Mouse (Mus musculus) embryo, embryonic 10.5 days (tissue): Measurements from ENCODE around the gene Brd3.
"Not testable (repeated sequence)": the region's sequence is repeated elsewhere in the genome, so short reads cannot be mapped to it uniquely, and the experiment has no call there.

ENCODE experiments used
- DNase-seq: peaks from one replicate; pipeline ENCODE4 v3.0.0-alpha.2; 2015; ENCODE audit warnings: low spot score

Brd3 gene

DNA sequence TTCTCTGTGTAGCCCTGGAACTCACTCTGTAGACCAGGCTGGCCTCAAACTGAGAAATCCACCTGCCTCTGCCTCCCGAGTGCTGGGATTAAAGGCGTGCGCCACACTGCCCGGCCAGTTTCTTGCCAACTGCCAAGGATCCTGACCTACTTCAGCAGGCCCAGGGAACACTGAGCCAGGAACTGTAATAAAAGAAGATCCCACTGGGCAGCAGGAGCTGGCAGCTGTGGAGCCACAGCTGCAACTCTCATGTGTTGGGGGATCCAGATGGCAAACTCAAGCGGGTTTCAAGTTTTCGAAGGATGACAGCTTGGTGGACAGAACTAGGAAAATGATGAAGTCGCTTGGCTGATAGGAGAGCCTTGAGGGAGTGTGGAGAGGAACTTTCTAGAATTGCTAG, 3.2 kb upstream of the Brd3 start:
- no peak for DNase-seq

DNA sequence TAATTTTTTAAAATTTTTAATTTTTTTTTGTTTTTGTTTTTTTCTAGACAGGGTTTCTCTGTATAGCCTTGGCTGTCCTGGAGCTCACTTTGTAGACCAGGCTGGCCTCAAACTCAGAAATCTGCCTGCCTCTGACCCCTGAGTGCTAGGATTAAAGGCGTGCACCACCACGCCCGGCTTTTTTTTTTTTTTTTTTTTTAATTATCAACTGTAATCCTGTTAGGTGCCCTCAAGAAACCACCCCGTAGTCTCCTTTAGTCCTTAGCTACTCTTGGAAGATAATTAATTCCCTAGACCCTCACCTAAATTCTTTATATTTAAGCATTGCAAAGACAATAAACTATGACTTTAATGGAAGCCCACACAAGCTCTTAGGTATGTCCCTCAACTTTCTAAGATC, 804 bp downstream of the Brd3 start:
- DNase-seq: not testable (repeated sequence)

DNA sequence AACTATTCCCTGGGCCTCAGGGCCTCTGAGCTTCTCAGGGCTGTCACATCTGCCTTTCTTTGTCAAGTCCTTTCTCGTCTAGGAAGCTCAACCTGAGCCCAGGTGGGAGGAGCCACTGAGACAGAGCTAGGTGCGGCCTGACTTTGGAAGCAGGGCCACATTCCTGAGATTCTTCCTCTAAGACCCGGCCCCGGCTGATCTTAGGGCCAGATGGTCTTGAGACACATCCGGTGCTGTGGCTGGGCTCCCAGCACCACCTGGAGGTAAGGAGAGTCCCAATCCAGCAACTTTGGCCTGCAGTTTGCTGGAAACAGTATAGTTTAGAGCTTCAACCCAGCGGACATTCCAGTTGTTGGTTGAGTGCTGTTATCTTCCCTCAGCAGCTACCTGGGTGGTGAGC, 1.9 kb downstream of the Brd3 start:
- DNase-seq: peak; percentile 83

DNA sequence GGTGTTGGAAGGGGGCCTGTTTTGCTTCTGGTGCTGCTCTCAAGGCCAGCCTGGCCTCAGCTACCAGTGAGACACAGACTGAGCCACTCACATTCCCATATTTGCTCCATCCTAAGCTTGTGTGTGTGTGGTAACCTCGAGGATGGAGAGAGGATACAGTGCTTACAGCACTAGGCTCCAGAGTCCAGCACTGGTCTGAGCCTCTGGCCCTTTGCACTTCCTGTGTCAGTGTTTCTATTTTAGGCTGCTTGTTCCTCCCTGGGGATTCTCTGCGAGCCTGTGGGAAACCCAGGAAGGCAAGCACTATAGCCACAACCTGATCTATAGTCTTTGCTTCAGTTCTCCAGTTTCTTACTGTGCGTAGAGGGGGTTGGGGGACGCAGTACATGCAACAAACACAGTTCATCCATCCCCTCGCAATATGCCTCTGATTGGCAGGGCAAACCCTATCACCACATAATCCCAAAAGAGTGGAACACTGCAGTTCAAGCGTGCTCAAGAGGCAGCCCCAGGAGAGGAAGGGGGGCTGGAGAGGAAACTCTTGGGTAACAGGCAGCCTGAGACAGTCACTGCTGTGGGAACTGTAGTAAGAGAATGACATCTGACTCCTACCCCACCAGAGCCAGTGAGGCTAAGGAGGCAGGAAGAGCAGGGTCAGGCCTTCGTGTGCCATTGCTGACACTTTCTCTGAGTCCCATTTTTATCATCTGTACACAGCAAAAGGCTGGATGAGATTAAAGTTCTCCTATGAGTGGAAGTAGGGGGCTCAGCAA, 3.2 kb downstream of the Brd3 start:
- no peak for DNase-seq

DNA sequence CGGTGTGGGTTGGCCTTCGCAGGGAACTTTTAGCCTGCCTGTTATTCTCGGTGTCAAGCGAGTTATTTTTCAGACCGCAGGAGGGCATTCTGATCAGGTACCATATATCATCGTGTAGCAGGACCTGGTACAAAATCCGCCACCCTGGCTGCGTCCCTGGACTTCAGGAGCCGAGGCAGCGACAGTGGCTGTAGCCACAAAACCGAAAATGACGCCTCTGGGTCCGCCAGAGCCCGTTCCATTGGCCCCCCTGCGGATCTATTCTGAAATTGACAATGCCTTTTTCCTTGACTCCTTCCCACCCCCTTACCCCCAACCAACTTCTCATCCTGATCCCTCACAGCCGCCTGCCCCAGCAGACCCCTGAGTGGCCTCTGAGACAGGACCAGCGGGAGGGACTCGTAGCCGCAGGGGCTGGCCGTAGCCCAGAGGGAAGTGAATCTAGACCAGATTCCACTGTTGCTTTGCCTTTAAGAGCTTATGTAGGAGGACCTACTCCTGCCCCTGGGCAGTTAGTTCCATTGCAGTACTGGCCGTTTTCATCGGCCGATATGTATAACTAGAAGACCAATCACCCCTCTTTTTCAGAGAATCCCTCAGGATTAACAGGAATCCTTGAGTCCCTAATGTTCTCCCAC, 11.0 kb downstream of the Brd3 start:
- DNase-seq: peak; percentile 79

DNA sequence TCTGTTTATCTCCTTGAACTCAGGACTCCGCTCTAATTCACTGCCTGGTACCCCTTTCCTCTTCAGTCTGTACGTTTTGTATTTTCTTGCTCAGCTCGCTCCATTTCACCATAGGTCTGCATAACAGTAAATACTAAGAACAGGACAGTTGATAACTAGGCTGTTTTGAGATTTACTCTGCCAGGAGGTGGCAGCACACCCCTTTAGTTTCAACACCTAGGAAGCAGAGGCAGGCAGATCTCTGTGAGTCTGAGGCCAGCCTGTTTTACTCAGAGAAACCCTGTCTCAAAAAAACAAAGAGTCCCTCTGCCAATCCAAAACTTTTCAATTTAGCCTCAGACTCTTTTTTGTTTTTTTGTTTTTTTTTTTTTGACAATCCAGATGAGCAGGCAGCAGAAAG, 13.5 kb downstream of the Brd3 start:
- DNase-seq: no peak

DNA sequence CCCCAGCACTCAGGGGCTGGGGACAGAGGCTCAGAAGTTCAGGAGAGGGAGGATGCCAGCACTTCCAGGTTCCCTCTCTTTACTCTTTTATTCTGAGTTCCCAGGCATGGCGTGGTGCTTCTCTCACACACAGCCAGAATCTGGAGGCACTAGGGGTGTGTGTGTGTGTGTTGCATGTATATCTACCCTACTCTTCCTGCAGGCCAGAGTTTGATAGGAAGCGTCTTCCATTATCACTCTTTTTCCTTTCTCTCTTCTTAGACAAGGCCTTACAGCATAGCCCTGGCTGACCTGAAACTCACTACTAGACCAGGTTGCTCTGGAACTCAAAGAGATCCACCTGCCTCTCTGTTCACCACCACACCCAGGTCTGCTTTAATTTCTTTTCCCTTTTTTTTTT, 16.5 kb downstream of the Brd3 start:
- no peak for DNase-seq

DNA sequence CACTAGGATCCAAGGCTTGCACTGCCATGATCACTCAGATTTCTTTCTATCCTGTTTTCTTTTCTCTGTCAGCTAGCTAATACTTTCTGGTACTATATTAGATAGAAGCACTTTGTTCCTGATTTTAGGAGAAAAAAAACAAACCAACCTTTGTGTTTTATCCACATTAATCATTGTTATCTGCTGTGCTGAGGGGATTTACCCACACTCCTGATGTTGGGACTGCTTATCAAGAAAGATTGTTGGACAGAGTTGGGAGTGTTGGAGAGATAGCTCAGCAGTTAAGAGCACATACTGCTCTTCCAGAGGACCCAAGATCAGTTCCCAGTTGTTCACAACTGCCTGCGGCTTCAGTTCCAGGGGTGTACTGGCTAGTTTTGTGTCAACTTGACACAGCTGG, 19.1 kb downstream of the Brd3 start:
- no peak for DNase-seq

DNA sequence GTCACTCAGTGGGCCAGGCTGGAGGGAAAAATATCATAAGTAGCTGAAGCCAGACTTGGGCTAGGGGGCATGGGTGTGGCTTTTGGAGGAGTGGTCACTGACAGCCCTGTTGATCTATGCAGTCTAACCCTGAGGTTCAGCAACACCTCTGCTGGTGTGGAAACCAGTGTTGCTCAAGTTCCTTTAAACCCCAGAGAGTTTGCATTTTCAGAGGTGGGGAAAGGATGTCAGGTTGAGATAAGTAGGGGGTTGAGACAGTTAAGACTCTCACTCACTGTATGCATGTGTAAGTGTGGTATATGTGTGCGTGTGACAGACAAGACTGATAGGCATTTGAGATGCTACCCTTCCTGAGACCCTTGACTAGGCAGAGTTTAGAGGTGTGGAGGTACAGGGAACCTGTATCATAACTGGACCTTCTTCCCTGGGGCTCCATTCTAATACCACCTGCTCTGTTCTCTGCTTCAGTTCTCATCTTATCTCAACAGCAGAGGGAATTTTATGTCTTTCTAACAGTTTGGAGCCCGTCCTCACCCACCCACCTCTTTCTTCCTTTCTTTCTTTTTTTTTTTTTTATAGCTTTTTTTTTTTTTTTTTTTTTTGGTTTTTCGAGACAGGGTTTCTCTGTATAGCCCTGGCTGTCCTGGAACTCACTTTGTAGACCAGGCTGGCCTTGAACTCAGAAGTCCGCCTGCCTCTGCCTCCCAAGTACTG, 20.0 kb downstream of the Brd3 start:
- no peak for DNase-seq

DNA sequence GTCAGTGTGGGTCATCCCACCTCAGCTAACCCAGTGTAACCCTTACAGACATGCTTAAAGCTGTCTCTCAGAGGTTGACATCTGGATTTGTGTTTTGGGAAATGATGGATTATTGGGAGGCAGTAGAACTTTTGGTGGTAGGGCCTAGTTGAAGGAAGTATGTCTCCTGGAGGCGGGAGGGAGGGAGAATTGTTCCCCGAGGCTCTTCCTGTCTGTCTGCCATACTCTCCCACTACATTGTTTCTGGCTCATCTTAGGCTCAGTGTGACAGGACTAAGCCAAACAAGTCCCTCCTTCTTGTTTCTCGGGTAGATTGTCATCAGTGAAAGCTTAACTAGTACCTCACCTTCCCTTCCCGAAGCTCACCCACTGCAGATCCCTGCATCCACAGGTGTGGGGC, 20.7 kb downstream of the Brd3 start:
- DNase-seq: no peak

DNA sequence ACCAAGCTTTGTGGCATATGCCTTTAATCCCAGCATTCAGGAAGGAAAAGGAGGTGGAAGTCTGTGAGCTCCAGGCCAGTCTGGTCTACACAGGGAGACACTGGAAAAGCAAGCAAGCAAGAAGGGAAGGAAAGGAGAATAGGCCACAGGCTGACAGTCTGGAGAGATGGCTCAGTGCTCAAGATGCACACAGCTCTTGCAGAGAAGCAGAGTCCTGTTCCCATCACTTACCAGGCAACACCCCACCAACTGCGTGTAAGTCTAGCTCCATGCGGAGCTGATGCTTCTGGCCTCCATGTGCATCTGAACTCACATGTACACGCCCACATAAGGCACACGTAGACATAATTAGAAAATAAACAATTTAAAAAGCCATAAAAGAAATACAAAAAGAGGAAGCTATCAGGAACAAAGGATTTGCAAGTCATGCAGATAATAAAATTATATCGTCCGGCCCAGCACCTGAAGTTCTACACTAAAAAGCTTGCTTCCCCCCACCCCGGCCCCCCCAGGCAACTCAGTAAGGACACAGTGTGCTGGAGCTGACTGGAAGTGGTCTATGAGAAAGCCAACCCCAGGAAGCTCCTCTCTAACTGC, 25.1 kb downstream of the Brd3 start:
- no peak for DNase-seq

DNA sequence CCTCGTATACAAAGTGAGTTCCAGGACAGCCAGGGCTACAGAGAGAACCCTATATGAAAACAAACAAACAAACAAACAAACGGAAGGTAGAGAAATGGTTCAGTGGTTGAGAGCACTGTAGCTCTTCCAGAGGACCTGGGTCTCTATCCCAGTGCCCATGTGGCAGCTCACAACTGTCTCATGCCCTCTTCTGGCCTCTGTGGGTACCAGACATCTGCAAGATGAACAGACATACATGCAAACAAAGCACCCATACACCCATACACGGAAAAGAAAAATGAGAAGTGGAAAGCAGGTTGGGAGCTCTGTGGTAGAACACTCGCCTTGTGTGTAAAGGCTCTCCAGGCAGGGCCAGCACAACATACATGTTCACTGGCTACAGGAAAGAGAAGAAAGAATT, 27.1 kb downstream of the Brd3 start:
- DNase-seq: no peak

DNA sequence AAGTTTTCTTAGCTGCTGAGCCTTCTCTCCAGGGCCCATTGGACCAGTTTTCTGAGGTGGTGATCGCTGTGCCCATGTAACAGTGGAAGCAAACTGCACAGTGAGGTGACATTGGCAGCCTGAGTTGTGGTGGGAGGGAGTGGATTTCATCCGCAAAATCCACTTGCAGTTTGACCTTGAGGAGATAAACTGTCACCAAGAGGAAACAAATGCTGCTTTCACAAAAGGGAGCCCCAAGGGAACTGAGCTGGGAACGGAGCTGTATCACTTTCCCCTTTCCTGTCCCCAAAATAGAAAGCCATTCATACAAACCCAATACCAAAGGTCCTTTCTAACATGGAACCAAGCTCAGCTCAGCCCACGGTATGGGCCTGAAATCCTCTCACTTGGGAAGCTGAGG, 27.6 kb downstream of the Brd3 start:
- DNase-seq: no peak

DNA sequence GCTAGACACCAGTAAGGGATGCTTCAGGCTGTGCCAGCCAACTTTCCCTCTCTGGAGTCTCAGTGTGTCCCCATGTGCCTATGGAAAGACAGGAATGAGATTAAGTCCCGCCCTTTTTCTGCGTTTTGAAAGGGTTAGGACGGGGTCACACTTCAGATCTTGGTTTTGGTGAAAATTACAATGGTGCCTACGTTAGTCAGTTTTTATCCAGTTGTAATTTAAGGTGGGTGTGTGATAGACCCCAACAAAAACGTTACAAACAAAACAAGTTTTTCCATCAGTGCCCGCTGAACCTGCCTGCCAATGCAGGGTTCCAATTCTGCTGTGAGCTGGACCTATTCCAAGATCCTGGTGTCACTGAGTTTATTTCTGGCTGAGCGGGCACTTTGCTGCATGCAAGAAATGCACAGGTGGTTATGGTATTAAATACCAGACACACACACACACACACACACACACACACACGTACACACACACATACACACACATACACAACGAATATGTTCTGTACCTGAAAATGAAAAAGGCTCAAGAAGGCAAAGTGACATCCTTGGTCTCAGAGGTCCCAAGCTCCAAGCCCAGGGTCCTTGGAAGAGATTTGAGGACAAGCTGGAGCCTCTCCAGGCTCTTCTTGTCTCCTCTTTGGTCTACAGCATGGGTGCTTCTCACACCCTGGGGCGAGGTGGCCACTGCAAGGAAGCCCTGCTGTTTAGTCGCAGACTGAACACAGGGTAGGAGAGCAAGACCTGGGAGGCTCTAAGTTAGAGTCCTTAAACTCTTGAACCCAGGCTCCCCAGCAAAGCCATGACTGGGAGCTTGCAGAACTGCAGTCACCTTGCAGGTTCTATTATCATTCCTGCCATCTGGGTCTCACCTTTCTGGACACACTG, 30.9 kb downstream of the Brd3 start:
- DNase-seq: no peak

DNA sequence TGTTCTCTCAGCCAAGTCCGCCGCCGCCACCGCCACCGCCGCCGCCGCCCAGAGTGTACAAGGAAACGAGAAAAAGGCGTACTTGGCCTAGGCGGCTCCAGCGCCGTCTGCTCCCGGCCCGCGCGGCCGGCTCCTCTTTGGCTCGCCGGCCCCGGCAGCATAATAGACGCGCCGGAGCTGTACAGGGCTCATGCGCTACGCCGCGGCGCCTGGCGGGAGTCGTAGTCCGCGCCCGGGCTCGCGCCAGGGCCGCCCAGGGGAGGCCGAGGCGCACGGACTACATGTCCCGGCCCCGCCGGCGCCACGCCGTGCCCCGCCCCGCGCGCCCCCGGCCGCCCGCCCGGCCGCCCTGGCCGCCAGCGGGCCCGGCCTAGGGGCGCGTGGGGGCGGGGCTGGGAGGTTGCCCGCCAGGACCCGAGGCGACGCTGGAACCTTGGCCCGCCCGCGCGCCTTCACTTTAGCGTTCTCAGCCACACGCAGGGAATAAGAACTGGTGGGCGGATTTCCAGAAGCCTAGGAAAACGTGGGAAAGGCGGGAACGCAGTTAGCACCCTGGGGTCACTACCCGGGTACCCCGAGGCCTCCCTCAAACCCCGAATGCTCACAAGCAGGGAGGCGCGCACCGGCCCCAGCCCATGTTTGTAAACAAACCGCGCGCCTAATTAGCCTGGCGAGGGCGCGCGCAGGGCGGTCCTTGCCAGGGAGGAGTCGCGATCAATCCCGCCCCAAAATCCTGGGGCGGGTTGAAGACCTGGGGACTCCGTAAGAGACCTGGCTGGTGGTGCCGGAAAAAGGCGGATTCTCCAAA, 31.8 kb downstream of the Brd3 start:
- peak; percentile 96 for DNase-seq

DNA sequence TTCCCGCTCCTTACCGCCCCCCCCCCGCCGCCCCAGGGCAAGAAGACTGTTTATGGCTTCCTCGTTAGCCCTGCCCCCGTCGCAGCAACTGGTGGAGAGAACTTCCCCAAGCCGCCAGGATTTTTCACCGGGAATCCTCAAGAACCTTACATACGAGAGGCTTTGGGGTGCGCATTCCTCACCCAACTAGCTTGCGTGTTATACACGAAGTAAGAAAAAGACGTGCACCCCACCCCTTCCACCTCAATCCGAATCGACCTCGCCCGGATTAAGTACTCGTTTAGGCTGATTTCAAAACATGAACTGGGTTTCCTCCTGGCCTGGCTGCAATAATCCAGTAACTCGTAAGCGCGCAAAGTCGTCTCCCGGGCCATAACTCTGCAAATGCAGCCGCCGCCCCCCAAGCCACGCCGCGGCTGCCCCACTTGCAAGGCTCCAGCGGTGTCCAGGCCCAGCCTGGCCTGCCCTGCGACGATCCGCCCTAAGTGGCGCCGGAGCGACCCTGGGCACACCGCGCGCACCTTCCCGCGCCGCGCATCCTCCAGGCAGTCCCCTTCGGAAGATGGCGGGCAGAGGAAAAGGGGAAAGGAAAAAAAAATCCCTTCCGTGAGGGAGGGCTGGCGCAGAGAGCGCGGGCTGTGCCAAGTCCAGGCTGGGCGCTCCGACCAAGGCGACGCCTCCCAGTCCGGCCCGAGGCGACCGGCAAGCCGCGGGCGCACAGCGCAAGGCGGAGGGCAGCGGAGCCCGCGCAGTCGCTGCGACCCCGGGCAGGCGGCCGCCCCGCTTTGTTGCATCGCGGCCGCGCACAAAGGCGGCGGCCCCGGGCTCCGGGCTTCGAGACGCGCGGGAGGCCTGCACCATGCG, 32.6 kb downstream of the Brd3 start:
- DNase-seq: peak; percentile 44

DNA sequence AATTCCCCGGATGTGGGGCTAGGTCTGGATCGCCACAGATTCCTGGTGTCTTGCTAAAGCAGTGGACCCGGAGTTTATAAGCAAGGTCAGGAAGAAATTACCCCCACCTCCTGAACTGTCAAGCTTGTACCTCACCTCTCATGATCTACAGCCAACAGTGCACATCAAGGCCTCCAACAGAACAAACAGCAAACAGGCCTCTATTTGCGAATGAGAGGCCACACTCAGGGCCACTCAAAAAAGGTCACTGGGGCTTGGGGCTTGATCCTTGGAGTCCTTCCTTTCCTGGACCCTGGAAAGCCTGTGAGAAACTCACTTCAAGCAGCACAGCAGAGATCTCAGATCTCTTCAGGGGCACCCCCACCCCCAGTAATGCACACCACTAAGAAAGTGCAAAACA, 33.6 kb downstream of the Brd3 start:
- peak; percentile 17 for DNase-seq

DNA sequence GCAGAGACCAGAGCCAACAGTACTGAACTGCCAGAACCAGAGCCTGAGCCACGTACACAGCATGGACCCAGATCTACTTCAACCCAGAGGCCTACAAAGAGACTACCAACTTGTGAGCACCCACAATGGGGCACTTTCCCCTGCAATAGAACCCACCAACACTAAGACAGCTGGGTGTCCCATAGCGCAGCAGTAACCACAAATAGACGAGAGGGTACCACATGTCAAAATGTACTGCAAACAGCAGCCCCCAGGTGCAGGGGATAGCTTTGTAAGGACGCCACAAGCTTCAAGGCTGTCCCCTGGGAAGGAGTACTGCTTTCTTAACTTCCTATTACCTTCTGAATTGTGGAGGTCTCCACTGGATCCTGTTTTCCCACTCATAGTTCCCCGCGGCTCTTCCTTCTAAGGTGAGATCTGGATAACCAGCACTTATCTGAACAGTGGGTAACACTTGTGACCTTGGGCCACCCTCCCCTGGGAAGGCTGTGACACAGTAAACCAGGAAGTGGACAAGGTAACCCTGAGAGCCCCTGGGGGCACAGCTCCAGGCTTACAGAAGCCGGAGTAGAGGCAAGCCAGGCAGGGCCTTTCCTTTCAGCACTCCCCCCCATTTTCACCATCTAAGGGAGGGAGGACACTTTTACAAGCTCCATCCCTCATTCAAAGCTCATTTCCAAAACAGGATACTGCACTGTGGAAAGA, 34.2 kb downstream of the Brd3 start:
- no peak for DNase-seq

DNA sequence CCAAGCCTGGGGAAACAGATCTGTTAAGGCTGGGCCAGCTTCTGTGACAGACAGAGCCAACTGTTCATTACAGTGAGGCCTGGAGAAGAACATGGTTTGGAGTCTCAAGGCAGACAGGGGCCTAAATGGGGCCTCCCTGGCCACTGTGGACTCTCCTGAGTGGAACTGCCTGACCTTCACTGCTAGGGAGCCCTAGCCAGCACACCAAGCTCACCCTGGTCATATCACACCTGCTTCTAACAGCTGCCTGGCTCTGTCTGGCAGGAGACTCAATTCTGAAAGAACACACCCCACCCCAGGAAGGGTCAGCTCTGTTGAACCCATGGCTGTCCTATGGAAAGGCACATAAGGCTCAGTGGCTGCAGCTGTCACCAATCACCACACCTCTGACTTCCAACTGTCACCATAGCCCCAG, 36.3 kb downstream of the Brd3 start:
- DNase-seq: no peak
